Mouse (Mus musculus) limb, embryonic 12.5 days (tissue): Measurements from ENCODE around the gene Gnptg. TPM values are rescaled to one million over a fixed set of nuclear protein-coding genes. Genes with fewer than 3 reads are reported as not detected.
A peak's percentile ranks its signal among the peaks of the same experiment; 100 is the strongest.

ENCODE experiments used
- ATAC-seq: fragments of 200-750 bp; cut with Nextera tagmentation; 2 replicates; pipeline ENCODE4 v1.8.0; 2017; ENCODE audit warnings: low read depth, moderate TSS enrichment; ENCODE audit not compliant: insufficient number of reproducible peaks, insufficient read depth, low FRiP score, low TSS enrichment
- H3K27ac ChIP-seq: fragments of 300-500 bp; sonication (generic); 2 replicates; pipeline ENCODE4 v1.5.1; 2016; ENCODE audit warnings: mild to moderate bottlenecking, moderate library complexity
- H3K27me3 ChIP-seq: fragments of 300-500 bp; sonication (generic); 2 replicates; pipeline ENCODE4 v1.6.1; 2016; ENCODE audit warnings: mild to moderate bottlenecking, moderate library complexity
- H3K36me3 ChIP-seq: fragments of 300-500 bp; sonication (generic); 2 replicates; pipeline ENCODE4 v1.6.1; 2016; ENCODE audit warnings: mild to moderate bottlenecking, moderate library complexity
- H3K4me1 ChIP-seq: fragments of 300-500 bp; sonication (generic); replicated peaks from 2 replicates; pipeline ENCODE4 v1.6.1; 2016
- H3K4me2 ChIP-seq: fragments of 300-500 bp; sonication (generic); 2 replicates; pipeline ENCODE4 v1.6.1; 2016; ENCODE audit warnings: mild to moderate bottlenecking, moderate library complexity
- H3K4me3 ChIP-seq: fragments of 300-500 bp; sonication (generic); replicated peaks from 2 replicates; pipeline ENCODE4 v1.5.1; 2016; ENCODE audit warnings: mild to moderate bottlenecking
- H3K9ac ChIP-seq: fragments of 300-500 bp; sonication (generic); replicated peaks from 2 replicates; pipeline ENCODE4 v1.6.1; 2016; ENCODE audit warnings: mild to moderate bottlenecking, moderate library complexity
- H3K9me3 ChIP-seq: fragments of 300-500 bp; sonication (generic); 2 replicates; pipeline ENCODE4 v1.6.1; 2016; ENCODE audit warnings: mild to moderate bottlenecking, moderate library complexity
- WGBS: fragments of 180-500 bp; shearing (Covaris S2); methylation state at CpG from one replicate; pipeline ENCODE4 v1.1.7; 2016; 5-methylcytosine and 5-hydroxymethylcytosine counted together
- microRNA-seq: library from miRNA; unstranded; fragments of <30 nt; microRNA quantifications from one replicate; pipeline ENCODE4, GENCODE M21; 2017
- polyA plus RNA-seq: library from polyadenylated mRNA; unstranded; fragments of >200 nt; fragmentation: Nextera tagmentation; extraction: Ambion mirVana; gene quantifications from 2 replicates; pipeline ENCODE4 v1.2.1, GENCODE M21; 2016

Gnptg gene
- polyA plus RNA-seq, 1 experiment from 2014 or later = 30.4 TPM

DNA sequence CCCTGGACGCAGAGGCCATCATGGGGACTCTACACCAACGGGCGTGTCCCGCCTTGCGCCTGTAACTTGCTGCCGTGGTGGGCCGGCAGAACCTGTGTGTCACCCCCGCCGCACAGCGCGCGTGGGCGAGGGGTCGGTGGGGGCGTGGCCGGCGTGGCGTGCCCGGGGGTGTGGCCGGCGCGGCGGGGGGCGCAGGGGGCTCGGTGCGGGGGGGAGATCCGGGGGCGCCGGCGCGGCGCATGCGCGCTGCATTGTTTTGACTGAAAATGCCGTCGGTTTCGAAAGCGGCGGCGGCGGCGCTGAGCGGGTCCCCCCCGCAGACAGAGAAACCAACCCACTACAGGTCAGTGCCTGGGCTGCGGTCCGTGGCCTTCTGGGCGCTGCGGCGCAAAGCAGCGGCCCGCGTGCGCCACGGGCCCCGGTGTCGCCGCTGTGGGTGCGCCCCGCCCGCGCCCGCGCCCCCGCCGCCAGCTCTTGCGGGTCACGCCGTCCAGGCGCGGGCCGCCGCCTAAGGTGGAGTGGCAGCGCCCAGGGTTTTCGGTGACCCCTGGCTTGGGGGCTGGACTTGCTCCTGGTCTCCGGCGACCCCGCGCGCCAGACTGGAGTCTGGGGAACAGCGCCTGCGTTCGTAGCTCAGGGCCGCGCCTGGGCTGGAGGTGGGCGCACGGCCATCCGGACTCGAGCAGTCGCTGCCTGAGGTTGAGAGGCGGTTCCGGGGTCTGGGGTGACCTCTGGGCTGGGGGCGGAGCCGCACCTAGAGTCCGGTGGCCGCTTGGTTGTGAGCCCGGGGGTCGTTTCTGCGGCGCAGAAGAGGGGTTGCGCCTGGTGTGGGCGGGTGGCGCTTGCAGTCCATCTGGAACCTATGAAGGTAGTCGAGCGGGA is 51.5 kb downstream of the Gnptg start, which contains the start of gene Unkl:
Gene Unkl, plus strand, starts transcription at position 248 of the 882 bp plus-strand sequence.
- Histone ChIP-seq H3K36me3 (peaks cover 30% of the 10 kb centered on the region), H3K4me2 (peak within 1 kb of the TSS; percentile 90), H3K9ac (peak within 1 kb of the TSS; percentile 91), H3K9me3 (no peaks in the 10 kb centered on the region), H3K27me3 (no peaks in the 10 kb centered on the region), H3K4me3 (peak within 1 kb of the TSS; percentile 99), H3K4me1 (peaks cover 27% of the 10 kb centered on the region), H3K27ac (peak within 1 kb of the TSS; percentile 84)
- under 1% methylated on average over 71 of the region's 104 CpGs for WGBS
- peak; percentile 35; the same call in 1 of the 2 replicates for ATAC-seq

DNA sequence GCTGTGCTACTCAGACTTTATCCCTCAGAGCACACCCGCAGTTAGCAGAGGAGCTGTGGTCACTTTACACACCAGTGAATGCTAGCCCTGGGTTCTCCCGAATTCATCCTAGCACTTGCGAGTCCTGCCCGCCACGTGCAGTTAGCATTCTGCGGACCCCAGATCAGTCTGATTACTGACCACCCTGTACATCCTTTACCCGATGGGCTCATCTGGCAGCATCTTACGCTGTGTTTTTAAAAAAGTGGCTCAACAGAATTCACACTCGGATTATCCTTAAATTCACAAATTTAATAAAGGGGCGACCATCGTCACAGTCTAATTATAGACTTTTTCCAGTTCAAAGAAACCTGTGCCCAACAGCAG is 52.2 kb downstream of the Gnptg start:
- ATAC-seq = no peak
- WGBS = 6% methylated on average over 11 of the region's 11 CpGs
- H3K4me1 ChIP-seq = peaks cover 28% of the 10 kb centered on the region

DNA sequence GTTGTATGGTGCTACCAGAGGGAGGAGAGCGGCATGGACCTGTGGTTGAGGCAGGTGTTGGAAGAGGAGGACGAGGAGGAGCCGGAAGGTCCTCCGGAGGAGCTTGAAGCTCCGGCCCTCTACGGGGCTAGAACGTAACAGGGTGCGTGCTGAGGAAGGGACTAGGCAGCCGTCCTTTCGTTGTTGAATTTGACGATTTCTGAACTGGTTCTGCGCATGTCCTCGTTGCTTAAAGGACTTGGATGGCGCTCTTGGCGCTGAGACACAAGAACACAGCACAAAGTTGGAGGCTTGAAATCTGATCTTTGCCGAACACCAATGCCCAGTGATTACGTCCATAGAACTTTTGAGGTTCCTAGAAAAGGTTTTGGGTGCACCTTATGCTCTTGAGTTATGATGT is 55.0 kb downstream of the Gnptg start:
- Histone ChIP-seq H3K4me3 (peak overlapping the region; percentile 97), H3K9ac (peak overlapping the region; percentile 73), H3K36me3 (peaks cover 4% of the 10 kb centered on the region), H3K27ac (peak overlapping the region; percentile 41; the same call in 1 of the 2 replicates), H3K9me3 (no peaks in the 10 kb centered on the region), H3K4me2 (peak overlapping the region; percentile 99), H3K4me1 (peaks cover 27% of the 10 kb centered on the region), H3K27me3 (peaks cover 4% of the 10 kb centered on the region; the same call in 1 of the 2 replicates)
- 8% methylated on average over 17 of the region's 17 CpGs for WGBS
- no peak for ATAC-seq

More for the DNA sequence above, 52.2 kb downstream of the Gnptg start:
- Histone ChIP-seq H3K27ac (peak overlapping the region; percentile 84), H3K4me2 (peak overlapping the region; percentile 90), H3K4me3 (peak overlapping the region; percentile 99), H3K9me3 (no peaks in the 10 kb centered on the region), H3K9ac (peak overlapping the region; percentile 91), H3K36me3 (peaks cover 25% of the 10 kb centered on the region), H3K27me3 (no peaks in the 10 kb centered on the region)

DNA sequence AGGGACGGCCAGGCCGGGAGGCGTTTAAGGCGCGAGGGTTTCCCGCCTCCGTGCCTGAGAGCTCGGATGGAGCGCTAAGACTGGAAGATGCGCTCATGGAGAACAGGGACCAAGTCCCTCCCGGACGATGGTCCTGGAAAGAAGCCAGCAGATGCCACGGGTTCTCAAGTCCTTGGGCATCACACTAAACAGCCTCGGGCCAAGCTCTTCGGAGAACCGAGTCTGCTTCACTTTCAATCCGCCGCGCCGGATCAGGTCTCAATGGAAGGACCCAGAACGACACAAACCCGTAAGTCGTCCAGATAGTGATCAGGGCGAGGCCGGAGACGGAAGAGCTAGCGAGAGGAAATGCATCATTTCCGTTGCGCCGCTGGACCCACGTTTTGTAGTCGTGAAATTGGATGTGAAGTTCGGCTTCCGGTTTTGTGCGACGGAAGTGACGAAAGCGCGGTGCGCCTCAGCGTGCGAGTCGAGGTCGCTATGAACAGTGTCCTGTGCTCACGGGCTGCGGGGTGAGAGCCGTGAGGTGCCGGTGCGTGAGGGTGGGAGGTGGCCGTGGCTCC is 55.7 kb downstream of the Gnptg start, which contains the start of gene BC003965:
Gene BC003965, plus strand, starts transcription at position 426 of the 563 bp plus-strand sequence.
- H3K36me3 ChIP-seq = peaks cover 4% of the 10 kb centered on the region
- H3K4me1 ChIP-seq = peaks cover 20% of the 10 kb centered on the region
- WGBS = under 1% methylated on average over 50 of the region's 50 CpGs
- no peaks in the 10 kb centered on the region for H3K9me3 ChIP-seq
- H3K27me3 ChIP-seq = peaks cover 4% of the 10 kb centered on the region; the same call in 1 of the 2 replicates
- peak within 1 kb of the TSS; percentile 83 for H3K27ac ChIP-seq
- H3K9ac ChIP-seq = peak within 1 kb of the TSS; percentile 73
- peak; percentile 78 for ATAC-seq
- peak within 1 kb of the TSS; percentile 97 for H3K4me3 ChIP-seq
- peak within 1 kb of the TSS; percentile 99 for H3K4me2 ChIP-seq

Small RNA genes within 50 kb of the gene (microRNA-seq; reads per million reads assigned to microRNA genes)
- gene Mir3547 = not detected

Other genes starting within 250 kb of the Gnptg start
- 9.4 and 12.1 TPM in 2 replicates for gene Cramp1l, start 224.3 kb downstream of the Gnptg start, polyA plus RNA-seq
- gene Ift140, start 224.0 kb downstream of the Gnptg start, polyA plus RNA-seq = 26.2 and 26.5 TPM in 2 replicates
- 11.0 and 12.0 TPM in 2 replicates for gene Tmem204, start 156.5 kb downstream of the Gnptg start, polyA plus RNA-seq
- 58.0 and 60.1 TPM in 2 replicates for gene Telo2, start 124.2 kb downstream of the Gnptg start, polyA plus RNA-seq
- gene Ptx4, start 119.4 kb downstream of the Gnptg start, polyA plus RNA-seq = 0.31 and 0.42 TPM in 2 replicates
- gene Clcn7, start 106.7 kb downstream of the Gnptg start, polyA plus RNA-seq = 24.6 and 26.0 TPM in 2 replicates
- gene Ccdc154, start 77.7 kb downstream of the Gnptg start, polyA plus RNA-seq = not detected in 2 replicates
- not detected in 2 replicates for gene Gm38655, start 64.7 kb downstream of the Gnptg start, polyA plus RNA-seq
- 35.5 and 35.7 TPM in 2 replicates for gene BC003965, start 55.6 kb downstream of the Gnptg start, polyA plus RNA-seq
- gene Unkl, start 51.7 kb downstream of the Gnptg start, polyA plus RNA-seq = 10.3 and 10.5 TPM in 2 replicates
- 63.8 and 66.4 TPM in 2 replicates for gene Tsr3, start within 50 bp of the Gnptg start, polyA plus RNA-seq
- gene Baiap3, start 16.2 kb upstream of the Gnptg start, polyA plus RNA-seq = 1.6 and 2.5 TPM in 2 replicates
- gene Ube2i, start 34.5 kb upstream of the Gnptg start, polyA plus RNA-seq = 811 and 887 TPM in 2 replicates
- gene Prss34, start 58.3 kb upstream of the Gnptg start, polyA plus RNA-seq = not detected in 2 replicates
- not detected in 2 replicates for gene Prss28, start 68.5 kb upstream of the Gnptg start, polyA plus RNA-seq
- gene Prss29, start 78.5 kb upstream of the Gnptg start, polyA plus RNA-seq = not detected in 2 replicates
- not detected in 2 replicates for gene Tpsab1, start 105.4 kb upstream of the Gnptg start, polyA plus RNA-seq
- not detected in 2 replicates for gene Tpsb2, start 126.2 kb upstream of the Gnptg start, polyA plus RNA-seq
- gene Tpsg1, start 129.1 kb upstream of the Gnptg start, polyA plus RNA-seq = 0.70 TPM in 1 of 2 replicates, not detected in the other
- gene Cacna1h, start 193.7 kb upstream of the Gnptg start, polyA plus RNA-seq = 10.1 and 11.6 TPM in 2 replicates
- not detected in 2 replicates for gene Tekt4, start 214.5 kb upstream of the Gnptg start, polyA plus RNA-seq